ENCODE assay signal across 8 mouse cellular contexts in genomic region chr2:23039082-23040000, GRCm38 (mm10). TPM values are rescaled to one million over a fixed set of nuclear protein-coding genes. Genes with fewer than 3 reads are reported as not detected.
DNase-seq lines count a peak whose midpoint lies in the region; ATAC-seq lines count a peak whose summit lies in the region.

No protein-coding gene starts in this region.

- peak overlapping the region; percentile 98 for H3K27ac ChIP-seq in embryonic facial prominence, embryonic 14.5 days (replicated peaks; ENCODE audit: low read depth, low read length)
- H3K27ac ChIP-seq in heart, embryonic 13.5 days (replicated peaks): peak overlapping the region; percentile 98
- H3K27ac ChIP-seq in limb, embryonic 12.5 days: peak overlapping the region; percentile 97
- H3K27ac ChIP-seq in midbrain, embryonic 10.5 days (replicated peaks): peak overlapping the region; percentile 94
- peak overlapping the region; percentile 98 for H3K27ac ChIP-seq in stomach, embryonic 14.5 days (ENCODE audit: low read length)

- no peaks in the 10 kb centered on the region for H3K27me3 ChIP-seq in embryonic facial prominence, embryonic 14.5 days (replicated peaks; ENCODE audit: control insufficient read depth, insufficient read depth, low read length)
- H3K27me3 ChIP-seq in heart, embryonic 13.5 days (replicated peaks): no peaks in the 10 kb centered on the region
- H3K27me3 ChIP-seq in limb, embryonic 12.5 days: no peaks in the 10 kb centered on the region
- no peaks in the 10 kb centered on the region for H3K27me3 ChIP-seq in midbrain, embryonic 10.5 days (ENCODE audit: low read depth, poor library complexity, severe bottlenecking)
- H3K27me3 ChIP-seq in stomach, embryonic 14.5 days (ENCODE audit: control insufficient read depth, insufficient read depth, low read length): no peaks in the 10 kb centered on the region

- H3K4me1 ChIP-seq in embryonic facial prominence, embryonic 14.5 days (ENCODE audit: control insufficient read depth, insufficient read depth, low read length): peaks cover 8% of the 10 kb centered on the region; the same call in 1 of the 2 replicates
- H3K4me1 ChIP-seq in heart, embryonic 13.5 days: peaks cover 42% of the 10 kb centered on the region
- H3K4me1 ChIP-seq in limb, embryonic 12.5 days (replicated peaks): peaks cover 12% of the 10 kb centered on the region
- peaks cover 14% of the 10 kb centered on the region for H3K4me1 ChIP-seq in midbrain, embryonic 10.5 days
- 0 out of 2 replicates have a peak, but pooled peaks cover 9% of the 10 kb centered on the region for H3K4me1 ChIP-seq in stomach, embryonic 14.5 days (ENCODE audit: control insufficient read depth, insufficient read depth, low read length)

- WGBS in embryonic facial prominence, embryonic 14.5 days: under 1% methylated on average over 24 of the region's 59 CpGs
- WGBS in heart, embryonic 13.5 days: under 1% methylated on average over 58 of the region's 59 CpGs
- WGBS in limb, embryonic 12.5 days: under 1% methylated on average over 57 of the region's 59 CpGs
- under 1% methylated on average over 58 of the region's 59 CpGs for WGBS in midbrain, embryonic 10.5 days
- under 1% methylated on average over 36 of the region's 59 CpGs for WGBS in stomach, embryonic 14.5 days

- DNase-seq in frontal cortex, postnatal 36 days (ENCODE audit: low spot score in 2 of 2): no peak
- peak; percentile 43 for DNase-seq in MEL-GATA-1-ER (ENCODE audit: extremely low read depth, low read depth)
- DNase-seq in embryonic facial prominence, embryonic 14.5 days (ENCODE audit: low spot score): peak; percentile 54
- DNase-seq in midbrain, embryonic 10.5 days (ENCODE audit: low spot score): no peak

- peak; percentile 55 for ATAC-seq in frontal cortex, adult (ENCODE audit: low TSS enrichment)
- peak; percentile 80 for ATAC-seq in embryonic facial prominence, embryonic 14.5 days (ENCODE audit: low read depth)
- peak; percentile 79 for ATAC-seq in heart, embryonic 13.5 days (ENCODE audit: extremely low read depth, insufficient number of reproducible peaks, low FRiP score, low TSS enrichment)
- ATAC-seq in limb, embryonic 12.5 days (ENCODE audit: insufficient number of reproducible peaks, insufficient read depth, low FRiP score, low TSS enrichment, low read depth): peak; percentile 92
- ATAC-seq in stomach, embryonic 14.5 days (ENCODE audit: insufficient number of reproducible peaks, insufficient read depth, low FRiP score, low read depth): peak; percentile 82

- H3K9me3 ChIP-seq in embryonic facial prominence, embryonic 14.5 days (ENCODE audit: control insufficient read depth, low read length): no peaks in the 10 kb centered on the region
- H3K9me3 ChIP-seq in heart, embryonic 13.5 days: no peaks in the 10 kb centered on the region
- H3K9me3 ChIP-seq in limb, embryonic 12.5 days: no peaks in the 10 kb centered on the region
- H3K9me3 ChIP-seq in midbrain, embryonic 10.5 days (replicated peaks): no peaks in the 10 kb centered on the region
- H3K9me3 ChIP-seq in stomach, embryonic 14.5 days (ENCODE audit: control insufficient read depth, low read depth, low read length): no peaks in the 10 kb centered on the region

- peak overlapping the region; percentile 75 for H3K4me2 ChIP-seq in embryonic facial prominence, embryonic 14.5 days (ENCODE audit: low read depth, low read length)
- H3K4me2 ChIP-seq in heart, embryonic 13.5 days: peak overlapping the region; percentile 85
- peak overlapping the region; percentile 82 for H3K4me2 ChIP-seq in limb, embryonic 12.5 days
- peak overlapping the region; percentile 49 for H3K4me2 ChIP-seq in stomach, embryonic 14.5 days (replicated peaks; ENCODE audit: low read depth, low read length)

- peak overlapping the region; percentile 96 for H3K4me3 ChIP-seq in embryonic facial prominence, embryonic 14.5 days (ENCODE audit: low read depth, low read length)
- H3K4me3 ChIP-seq in heart, embryonic 13.5 days: peak overlapping the region; percentile 84
- peak overlapping the region; percentile 92 for H3K4me3 ChIP-seq in limb, embryonic 12.5 days (replicated peaks)
- H3K4me3 ChIP-seq in midbrain, embryonic 10.5 days: peak overlapping the region; percentile 94
- H3K4me3 ChIP-seq in stomach, embryonic 14.5 days (ENCODE audit: low read depth, low read length): peak overlapping the region; percentile 81

- no peaks in the 10 kb centered on the region for H3K36me3 ChIP-seq in embryonic facial prominence, embryonic 14.5 days (ENCODE audit: control insufficient read depth, insufficient read depth, low read length)
- no peaks in the 10 kb centered on the region for H3K36me3 ChIP-seq in heart, embryonic 13.5 days
- no peaks in the 10 kb centered on the region for H3K36me3 ChIP-seq in limb, embryonic 12.5 days
- H3K36me3 ChIP-seq in midbrain, embryonic 10.5 days: no peaks in the 10 kb centered on the region
- no peaks in the 10 kb centered on the region for H3K36me3 ChIP-seq in stomach, embryonic 14.5 days (ENCODE audit: control insufficient read depth, insufficient read depth, low read length)

- peak overlapping the region; percentile 96 for H3K9ac ChIP-seq in embryonic facial prominence, embryonic 14.5 days (ENCODE audit: low read depth, low read length)
- H3K9ac ChIP-seq in heart, embryonic 13.5 days: peak overlapping the region; percentile 95
- H3K9ac ChIP-seq in limb, embryonic 12.5 days (replicated peaks): peak overlapping the region; percentile 95
- peak overlapping the region; percentile 92 for H3K9ac ChIP-seq in stomach, embryonic 14.5 days (replicated peaks; ENCODE audit: low read depth, low read length)

RNA-seq across cellular contexts. Expression of gene Abi1, which starts 0.7 kb away (rescaled TPM):
- 49.9 and 50.8 TPM in 2 replicates for polyA plus RNA-seq in embryonic facial prominence, embryonic 14.5 days (2014; fragmentation: Nextera tagmentation; extraction: Ambion mirVana)
- polyA plus RNA-seq in heart, embryonic 13.5 days (2015; fragmentation: Nextera tagmentation; extraction: Ambion mirVana): 28.7 and 31.5 TPM in 2 replicates
- 37.0 and 40.6 TPM in 2 replicates for polyA plus RNA-seq in limb, embryonic 12.5 days (2016; fragmentation: Nextera tagmentation; extraction: Ambion mirVana)
- polyA plus RNA-seq in midbrain, embryonic 10.5 days (2016; fragmentation: Nextera tagmentation; extraction: Ambion mirVana): 32.2 and 36.0 TPM in 2 replicates
- 58.6 TPM in 2 replicates for polyA plus RNA-seq in stomach, embryonic 14.5 days (2014; fragmentation: Nextera tagmentation; extraction: Ambion mirVana)

RNA-seq across cellular contexts. Expression of gene Acbd5, which starts 28.6 kb away (rescaled TPM):
- polyA plus RNA-seq in embryonic facial prominence, embryonic 14.5 days (2014; fragmentation: Nextera tagmentation; extraction: Ambion mirVana): 27.1 and 28.8 TPM in 2 replicates
- polyA plus RNA-seq in heart, embryonic 13.5 days (2015; fragmentation: Nextera tagmentation; extraction: Ambion mirVana): 24.3 and 26.7 TPM in 2 replicates
- 34.1 and 38.3 TPM in 2 replicates for polyA plus RNA-seq in limb, embryonic 12.5 days (2016; fragmentation: Nextera tagmentation; extraction: Ambion mirVana)
- polyA plus RNA-seq in midbrain, embryonic 10.5 days (2016; fragmentation: Nextera tagmentation; extraction: Ambion mirVana): 29.6 and 41.3 TPM in 2 replicates
- polyA plus RNA-seq in stomach, embryonic 14.5 days (2014; fragmentation: Nextera tagmentation; extraction: Ambion mirVana): 33.1 and 34.3 TPM in 2 replicates

Comparison
In these comparisons a context has a peak if more than half of its experiments do, and no peak if none do; other contexts are left out.
1. DNase-seq: peak in MEL-GATA-1-ER (single experiment) and embryonic facial prominence, embryonic 14.5 days (single experiment); none in frontal cortex, postnatal 36 days (0 of 2) and midbrain, embryonic 10.5 days (single experiment).
2. Peak in every context shown above with its lines, with median percentiles within 50 percentile points of each other: ATAC-seq, H3K27ac ChIP-seq, H3K4me2 ChIP-seq, H3K4me3 ChIP-seq and H3K9ac ChIP-seq.